Mouse (Mus musculus): ENCODE data around the gene Pcgf3.
"Not testable (repeated sequence)": the region's sequence is repeated elsewhere in the genome, so short reads cannot be mapped to it uniquely, and the experiment has no call there.

Pcgf3 gene

DNA sequence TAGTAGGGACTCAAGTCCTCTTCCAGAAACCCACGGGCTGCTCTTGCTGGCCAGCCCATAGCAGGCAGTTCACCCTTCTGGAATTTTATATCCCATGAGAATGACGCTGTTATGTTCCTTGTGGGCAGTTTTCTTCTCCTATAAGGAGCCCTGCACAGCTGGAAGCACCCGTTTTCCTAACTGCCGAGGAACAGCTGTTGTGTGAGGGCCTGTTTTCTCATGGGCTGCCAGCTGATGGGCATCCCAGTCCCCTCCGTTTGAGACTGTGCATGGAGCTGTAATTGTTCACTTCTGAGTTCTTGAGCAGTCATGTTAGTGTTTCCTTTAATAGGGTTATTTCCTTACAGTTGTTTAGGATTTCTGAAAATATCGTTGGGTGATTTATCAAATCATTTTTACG, 8.6 kb downstream of the Pcgf3 start:
- no peak for DNase-seq (ENCODE audit: low read depth, low spot score)

DNA sequence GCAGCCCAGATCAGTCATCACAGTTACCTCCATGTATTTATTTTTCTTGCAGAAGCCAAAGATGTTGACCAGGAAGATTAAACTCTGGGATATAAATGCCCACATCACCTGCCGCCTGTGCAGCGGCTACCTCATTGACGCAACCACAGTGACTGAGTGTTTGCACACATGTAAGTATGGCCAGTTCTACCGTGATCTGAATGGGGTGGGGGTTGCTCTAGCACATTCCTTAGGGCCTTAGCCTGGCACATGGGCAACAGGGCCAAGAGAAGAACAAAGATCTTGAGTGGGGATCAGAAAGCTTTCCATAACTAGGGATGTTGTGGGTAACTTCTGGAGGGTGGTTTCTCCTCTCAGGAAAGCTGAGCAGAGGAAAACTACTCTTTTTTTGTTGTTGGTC, 12.7 kb downstream of the Pcgf3 start:
- no peak for DNase-seq (ENCODE audit: low read depth, low spot score)

DNA sequence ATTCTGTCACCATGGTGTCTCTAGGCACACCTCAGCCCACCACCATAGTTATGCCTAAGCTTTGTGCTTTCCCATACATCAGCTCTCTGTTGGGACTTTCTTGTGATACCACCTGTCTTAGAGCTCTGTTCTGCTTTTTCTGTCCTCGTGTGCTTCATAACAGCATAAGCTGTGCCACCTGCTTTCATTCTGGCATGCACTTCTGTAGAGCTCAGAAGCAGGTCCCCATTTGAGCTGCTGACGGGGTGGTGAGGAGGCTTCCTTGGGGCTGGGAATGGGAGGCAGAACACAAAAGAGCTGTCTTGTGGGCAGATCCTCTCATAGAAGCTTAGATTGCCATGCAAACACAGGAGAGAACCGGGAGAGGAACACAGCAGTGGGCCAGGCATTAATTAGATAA, 14.9 kb downstream of the Pcgf3 start:
- no peak for DNase-seq (ENCODE audit: low read depth, low spot score)

DNA sequence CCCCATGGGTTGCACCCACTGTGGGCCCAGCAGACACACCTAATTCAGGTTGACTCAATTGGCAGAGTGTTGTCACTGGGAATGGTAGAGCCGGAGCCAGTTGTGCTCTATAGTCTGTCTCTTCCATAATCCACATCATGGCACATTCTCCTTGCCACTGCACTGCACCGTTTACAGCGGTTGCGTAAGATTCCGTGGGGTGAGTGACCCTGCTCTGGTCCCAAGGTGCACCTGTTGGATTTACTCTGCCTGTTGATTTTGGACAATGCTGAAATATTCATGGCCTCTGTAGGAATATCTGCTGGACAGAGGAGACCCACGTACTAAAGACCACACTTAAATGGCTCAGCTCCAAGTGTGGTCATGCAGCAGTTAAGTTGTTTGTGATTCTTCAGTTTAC, 22.0 kb downstream of the Pcgf3 start:
- DNase-seq (ENCODE audit: low read depth, low spot score): no peak

DNA sequence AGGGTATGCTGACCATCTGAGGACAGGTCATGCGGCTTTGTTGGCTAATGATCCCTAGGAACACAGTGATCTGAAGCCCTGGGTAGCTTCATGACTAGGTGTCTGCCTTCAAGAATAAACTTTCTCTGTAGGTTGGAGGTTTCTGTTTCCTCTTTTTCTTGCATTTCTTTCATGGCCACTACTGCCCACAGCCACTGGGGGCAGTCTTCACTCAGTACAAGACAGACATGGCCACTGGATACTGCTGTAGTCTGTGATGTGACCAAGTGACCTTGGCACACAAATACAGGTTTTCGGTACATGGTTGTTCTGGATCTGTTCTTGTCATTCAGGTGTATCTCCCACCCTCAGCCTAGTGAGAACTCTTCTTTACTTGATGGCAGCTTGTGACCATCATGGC, 24.2 kb downstream of the Pcgf3 start:
- peak; percentile 44 for DNase-seq (ENCODE audit: low read depth, low spot score)

DNA sequence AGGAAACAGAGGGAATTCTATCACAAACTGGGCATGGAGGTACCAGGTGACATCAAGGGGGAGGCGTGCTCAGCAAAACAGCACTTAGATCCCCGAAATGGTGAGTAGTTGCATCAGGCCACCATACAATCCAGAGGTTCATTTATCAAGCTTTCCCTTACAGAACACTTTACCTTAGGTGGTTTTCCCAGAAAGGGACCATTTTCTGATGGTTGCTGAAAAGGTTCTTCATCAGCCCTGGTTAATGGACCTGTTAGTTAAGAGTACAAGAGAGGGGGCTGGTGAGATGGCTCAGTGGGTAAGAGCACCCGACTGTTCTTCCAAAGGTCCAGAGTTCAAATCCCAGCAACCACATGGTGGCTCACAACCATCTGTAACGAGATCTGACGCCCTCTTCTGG, 25.1 kb downstream of the Pcgf3 start:
- not testable (repeated sequence) for DNase-seq (ENCODE audit: low read depth, low spot score)

DNA sequence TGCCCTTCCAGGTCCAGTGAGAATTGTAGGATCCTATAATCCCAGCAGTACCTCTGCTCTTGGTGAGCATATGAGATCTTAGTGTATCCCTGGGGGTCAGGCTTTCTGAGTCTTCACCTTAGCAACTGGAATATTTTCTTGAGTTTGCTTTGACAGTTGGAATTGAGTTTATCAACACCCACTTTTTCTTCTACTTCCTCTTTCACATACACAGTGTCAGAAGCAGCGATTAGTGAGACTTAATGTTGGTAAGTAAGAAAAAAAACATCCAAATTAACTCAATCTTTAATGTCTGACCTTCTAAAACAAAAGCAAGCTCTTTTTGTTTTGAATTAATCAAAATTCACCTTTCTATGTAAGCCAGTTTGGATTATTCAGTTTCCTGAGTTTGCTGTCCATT, 40.5 kb downstream of the Pcgf3 start:
- no peak for DNase-seq (ENCODE audit: low read depth, low spot score)

DNA sequence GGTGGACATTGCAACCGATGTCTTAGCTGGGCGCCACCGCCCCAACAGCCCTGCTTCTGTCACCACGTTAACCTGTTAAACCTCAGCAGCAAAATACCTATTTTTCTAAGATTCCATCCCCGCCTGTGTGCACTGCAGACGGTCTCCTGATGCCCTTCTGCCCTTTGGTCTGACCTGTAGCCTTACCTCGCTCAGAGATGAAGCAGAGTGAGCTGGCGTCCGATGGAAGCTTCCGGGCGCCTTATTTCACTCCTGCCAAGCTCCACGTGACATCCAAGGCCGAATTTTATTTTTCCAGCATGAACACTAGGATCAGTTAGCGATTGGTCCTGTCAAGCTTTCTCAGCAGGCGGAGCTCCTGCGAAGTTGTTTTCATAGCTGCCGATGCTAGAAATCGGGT, 41.3 kb downstream of the Pcgf3 start:
- DNase-seq (ENCODE audit: low read depth, low spot score): no peak

DNA sequence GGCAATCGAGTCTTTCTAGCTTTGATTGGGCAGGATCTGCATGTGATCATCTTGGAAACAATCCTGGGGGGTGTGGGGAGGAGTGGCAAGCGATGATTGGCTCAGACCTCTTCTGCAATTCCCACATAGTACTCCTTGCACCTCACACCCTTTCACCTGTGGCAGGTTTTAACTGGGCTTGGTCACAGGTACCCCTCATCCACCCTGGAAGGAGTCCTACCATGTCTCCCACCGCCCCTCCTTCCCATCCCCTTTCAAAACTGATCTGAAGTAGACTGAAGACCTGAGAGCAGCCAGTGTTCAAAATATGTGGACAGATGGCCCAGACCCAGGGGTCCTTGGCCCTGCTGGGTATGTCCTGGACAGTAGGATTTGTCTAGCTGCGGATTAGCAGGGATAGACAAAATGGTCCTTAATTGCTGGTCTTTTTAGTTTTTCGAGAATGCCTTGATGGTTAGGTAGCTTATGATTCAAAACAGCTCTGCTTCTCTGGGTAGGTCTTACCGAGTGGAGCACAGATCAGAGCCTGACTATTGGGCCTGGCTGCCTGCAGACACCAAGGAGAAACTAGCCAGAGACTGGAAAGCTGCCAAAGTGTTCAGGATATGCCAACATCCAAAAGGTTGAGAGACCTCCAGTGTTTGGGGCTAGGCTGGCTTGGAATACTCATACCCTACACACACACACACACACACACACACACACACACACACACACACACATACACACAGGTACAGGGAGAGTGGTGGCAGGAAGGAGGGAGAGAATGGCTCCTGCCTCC, 54.7 kb downstream of the Pcgf3 start:
- DNase-seq (ENCODE audit: low read depth, low spot score): no peak

DNA sequence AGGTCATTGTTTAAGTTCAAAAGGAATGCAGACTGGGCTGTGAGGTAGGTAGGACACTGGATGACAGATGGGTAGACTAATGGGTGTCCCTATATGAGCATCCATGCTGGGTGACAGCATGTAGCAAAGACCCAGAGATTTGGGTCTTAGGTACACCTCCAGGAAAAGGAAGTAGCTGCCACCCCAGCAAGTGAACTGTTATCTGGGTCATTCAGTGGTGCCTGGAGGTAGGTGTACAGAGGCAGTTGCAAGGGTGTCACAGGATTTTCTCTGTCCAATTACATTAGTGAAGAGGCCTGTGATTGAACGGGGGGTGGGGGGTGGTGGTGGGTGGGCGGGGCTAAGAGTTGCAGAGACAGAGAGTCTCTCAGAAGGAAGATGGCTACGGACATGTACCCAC, 55.6 kb downstream of the Pcgf3 start:
- DNase-seq (ENCODE audit: low read depth, low spot score): no peak

DNA sequence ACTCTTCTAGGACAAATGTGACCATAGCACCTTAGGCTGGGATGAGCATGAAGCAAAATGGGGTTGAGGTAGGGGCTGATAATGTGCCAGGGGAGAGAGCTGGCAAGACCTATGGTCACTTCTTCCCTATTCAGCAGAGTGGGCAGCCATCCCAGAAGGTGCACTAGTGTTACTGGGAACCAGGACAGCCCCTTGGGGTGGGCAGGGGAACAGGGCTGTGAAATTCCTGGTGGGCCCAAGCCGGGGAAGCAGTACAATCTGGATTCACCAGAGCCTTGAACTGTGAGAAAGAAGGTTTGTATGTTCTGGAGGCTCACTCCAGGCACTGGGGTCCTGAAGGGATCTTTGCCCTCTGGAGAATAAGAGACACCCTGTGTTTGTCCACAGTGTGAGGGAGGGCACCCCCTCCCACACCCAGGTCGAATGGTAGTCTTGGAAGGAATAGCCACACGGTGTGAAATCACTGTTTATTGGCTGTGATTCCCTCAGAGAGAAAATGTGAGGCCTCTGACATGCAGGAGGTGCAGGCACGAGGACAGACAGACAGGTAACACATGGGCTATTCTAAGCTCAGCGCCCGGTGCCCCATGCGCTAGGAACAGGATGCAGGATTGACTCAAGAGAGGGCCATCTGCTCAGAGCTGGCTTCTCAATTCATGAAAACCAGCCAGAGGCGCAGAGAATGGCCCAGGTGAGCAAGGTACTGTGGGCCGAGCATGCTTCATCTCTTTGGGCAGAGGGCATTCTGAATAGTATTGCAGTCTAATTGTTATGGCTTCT, 57.3 kb downstream of the Pcgf3 start:
- no peak for DNase-seq (ENCODE audit: low read depth, low spot score)

DNA sequence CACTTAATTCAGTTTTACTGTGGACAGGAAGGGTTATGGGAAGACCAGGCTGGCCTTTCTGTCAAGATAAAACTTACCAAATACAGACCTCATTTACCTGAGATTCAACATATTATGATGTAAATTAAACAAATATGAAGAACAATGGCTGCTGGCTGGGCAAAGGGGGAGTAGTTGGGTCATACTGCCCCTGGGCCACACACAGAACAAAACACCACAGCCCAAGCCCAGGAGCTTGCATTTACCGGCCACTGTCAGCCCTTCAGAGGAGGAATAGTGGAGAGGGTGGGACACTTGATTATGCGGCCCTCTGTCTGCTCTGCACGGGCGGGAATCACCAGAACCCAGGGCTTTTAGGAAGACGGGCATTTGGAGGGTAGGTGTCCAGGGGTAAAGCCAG, 57.9 kb downstream of the Pcgf3 start:
- DNase-seq (ENCODE audit: low read depth, low spot score): no peak

DNA sequence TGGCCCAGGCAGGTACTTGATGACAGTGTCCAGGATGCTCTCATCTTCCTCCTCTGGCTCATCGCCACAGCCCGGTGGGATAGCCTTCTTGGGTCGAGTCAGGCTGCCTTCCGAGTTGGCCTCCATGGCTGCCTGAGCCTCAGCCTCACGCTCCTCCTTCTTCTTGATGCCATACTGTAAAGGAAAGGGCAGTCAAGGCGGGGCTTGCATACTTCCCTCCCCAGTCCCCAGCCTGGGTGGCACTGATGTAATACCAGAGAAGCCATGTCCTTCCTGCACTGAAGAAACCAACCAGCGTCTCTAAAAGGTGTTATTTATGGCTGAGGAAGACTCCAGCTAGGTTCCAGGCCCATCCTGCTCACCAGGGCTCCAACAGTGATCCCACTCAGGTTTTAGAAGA, 59.1 kb downstream of the Pcgf3 start:
- no peak for DNase-seq (ENCODE audit: low read depth, low spot score)

DNA sequence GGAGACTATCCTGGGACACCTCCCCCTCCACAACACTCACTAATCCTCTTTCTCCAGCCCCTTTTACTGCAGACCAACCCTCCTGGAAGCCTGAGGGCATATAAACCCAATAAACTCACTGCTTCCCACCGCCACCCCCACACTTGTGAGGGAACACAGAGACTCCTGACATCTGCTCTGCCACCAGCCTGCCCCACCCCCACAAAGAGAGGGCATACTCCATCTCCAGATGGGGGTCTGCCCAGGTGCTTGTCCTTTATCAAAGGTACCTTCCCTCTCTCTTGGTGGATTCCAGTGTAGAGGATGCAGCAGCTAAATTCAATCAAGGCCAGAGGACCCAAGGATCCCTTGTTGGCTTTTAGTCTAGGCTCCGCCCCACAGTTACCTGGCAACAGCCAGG, 60.0 kb downstream of the Pcgf3 start:
- no peak for DNase-seq (ENCODE audit: low read depth, low spot score)

DNA sequence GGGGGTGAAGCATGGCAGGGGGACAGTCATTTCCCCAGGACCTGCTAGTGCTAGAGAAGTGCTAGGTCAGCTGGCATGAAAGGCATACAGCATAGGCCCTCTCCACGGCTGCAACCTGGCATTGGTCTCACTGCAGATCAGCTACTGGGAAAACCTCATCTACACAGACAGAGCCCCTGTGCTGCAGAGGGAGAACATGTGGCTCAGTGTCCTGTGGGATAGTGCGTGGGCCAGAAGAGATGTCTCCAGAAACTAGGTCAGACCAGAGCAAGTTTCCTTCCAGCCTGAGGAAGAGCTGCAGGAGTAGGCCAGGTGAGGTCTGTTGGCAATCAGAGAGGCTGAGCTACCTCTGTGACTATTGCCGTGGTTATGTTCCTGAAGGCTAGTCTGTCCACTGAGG, 60.9 kb downstream of the Pcgf3 start:
- DNase-seq (ENCODE audit: low read depth, low spot score): no peak

DNA sequence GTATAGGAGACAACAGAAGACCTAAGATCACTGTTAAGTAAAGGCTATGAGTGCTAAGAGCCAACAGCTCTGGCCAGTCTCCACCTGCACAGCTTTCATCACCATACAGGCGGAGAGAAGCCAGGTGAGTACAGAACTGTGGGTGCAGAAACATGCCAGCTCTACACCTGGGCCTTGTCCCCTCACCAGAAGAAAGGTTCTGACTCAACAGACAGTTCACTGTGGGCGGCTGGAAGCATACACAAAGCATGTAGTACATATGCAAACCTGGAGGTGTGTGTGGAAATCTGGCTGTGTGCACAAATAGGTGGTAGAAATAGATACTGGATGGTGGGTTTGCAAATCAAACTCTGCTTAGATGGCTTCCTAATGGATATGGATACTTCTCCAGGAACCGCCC, 61.6 kb downstream of the Pcgf3 start:
- no peak for DNase-seq (ENCODE audit: low read depth, low spot score)

DNA sequence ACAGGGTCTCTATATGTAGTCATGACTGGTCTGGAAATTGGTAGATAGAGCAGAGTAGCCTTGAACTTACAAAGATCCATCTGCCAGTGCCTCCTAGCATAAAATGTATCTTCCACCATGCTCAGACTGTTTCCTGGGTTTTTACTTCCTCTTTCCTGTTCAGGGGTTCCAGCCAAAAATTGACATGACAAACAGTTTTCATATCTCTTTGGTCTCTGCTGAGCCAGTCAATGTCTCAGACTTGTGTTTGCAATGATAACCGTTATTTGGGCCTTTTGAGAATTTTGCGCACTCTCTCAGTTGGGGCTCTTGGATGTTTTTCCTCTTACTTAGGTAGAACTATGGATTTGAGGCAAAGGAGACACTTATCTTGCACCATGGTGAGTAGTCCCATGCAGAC, 73.2 kb downstream of the Pcgf3 start:
- DNase-seq (ENCODE audit: low read depth, low spot score): no peak

DNA sequence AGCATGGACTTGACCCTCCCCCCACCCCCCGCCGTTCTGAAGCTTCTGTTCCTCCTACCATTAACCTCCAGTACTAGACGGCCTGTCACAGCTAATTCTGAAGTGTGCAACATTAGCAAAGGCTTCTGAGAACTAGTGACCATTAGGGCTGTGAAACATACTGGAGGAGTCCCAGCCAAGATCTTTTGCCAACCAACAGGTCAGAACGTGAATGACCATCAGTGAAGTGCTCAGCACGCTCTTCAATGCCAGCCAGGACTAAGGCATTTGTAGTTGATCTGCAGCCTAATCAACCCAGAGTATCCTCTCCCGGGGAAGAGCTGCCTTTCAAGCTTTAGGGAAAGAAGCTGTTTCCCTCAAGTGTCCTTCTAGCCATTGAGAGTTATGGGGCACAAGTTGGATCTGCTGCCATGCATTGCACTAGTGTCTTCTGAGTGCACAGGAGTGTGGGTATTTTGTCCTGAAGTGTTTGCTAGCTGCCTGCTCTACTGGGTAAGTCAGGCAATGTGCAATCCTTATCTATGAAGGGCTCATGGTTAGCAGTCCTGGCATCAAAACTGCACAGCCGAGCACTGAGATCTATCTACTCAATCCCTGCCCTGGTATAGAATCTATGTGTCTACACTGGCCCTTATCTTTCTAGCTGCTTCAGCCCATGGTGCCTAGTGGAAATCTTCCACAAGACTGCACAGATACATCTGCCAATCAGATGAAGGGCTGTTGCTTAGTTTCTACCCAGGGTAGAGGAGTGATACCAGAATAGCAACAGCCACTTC, 82.7 kb downstream of the Pcgf3 start:
- DNase-seq (ENCODE audit: low read depth, low spot score): no peak

DNA sequence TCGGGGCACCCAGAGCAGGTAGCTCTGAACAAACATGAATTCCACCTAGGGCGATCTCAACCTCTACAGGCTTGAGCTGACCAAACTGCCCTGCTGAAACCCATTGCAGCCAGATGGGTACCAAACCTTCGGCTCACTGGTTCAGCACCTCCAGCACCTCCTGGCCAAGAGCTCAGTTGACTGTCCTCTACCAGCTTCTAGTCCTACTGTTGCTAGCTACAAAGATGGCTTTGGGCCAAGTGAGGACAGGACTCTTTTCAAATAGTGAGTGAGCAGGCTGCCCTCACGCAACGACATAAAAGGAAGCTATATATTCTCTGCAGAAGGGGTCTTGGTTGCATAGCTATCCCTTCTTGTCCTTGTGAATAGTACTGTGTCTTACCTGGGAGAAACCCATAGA, 86.6 kb downstream of the Pcgf3 start:
- no peak for DNase-seq (ENCODE audit: low read depth, low spot score)

DNA sequence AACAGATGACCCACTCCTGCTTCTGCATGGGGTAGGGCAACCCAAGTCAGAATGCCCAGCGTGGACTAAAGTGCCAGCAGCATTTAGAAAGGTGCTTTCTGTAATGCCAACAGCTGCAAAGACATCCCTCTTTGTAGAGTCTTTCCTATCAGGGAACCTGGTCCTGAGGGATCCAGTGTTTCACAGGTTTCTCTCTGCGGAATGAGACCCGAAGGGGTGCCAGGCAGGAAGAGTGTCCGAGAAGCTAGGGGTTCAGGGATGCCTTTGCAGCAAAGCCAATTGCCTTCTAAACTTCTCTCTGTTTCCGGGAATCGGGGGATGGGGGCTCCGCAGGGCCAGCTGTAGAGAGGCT, 88.1 kb downstream of the Pcgf3 start:
- DNase-seq (ENCODE audit: low read depth, low spot score): no peak

DNA sequence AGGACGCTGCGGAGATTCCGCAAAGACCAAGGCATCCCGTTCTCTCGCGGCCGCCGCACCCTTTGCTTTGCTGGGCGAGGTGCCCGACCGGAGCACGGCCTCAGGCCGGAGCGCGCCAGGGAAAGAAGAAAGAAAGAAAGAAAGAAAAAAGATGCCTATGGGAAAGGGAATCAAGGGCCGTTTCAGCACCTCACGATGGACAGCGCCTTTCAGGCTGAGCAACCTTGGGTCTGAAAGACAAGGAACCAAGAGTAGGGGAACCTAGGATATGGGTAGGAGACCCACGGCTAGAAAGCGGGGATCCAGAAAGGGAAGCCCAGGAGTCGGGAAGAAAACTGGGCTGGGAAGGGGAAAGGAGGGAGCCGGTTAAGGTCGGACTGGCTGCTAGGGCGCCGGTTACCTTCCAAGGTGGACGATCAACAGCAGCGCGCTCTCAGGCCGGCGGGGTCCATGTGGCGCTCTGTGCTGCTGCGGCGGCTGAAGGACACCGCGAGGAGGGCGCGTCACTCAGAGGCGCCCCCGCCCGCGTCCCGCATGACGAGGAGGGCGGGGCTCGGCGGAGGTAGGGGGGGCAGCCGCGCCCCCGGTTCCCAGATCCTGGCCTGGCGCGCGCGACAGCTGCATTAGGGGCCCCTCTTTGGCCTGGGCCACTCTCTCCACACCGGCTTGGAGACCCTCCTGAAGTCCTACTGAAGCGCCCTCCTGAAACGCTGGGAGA, 88.6 kb downstream of the Pcgf3 start, which contains the start of gene Cplx1:
Cplx1 (minus strand) TSS at position 536 of the 718 bp plus-strand sequence.
- no peak for DNase-seq (ENCODE audit: low read depth, low spot score)

DNA sequence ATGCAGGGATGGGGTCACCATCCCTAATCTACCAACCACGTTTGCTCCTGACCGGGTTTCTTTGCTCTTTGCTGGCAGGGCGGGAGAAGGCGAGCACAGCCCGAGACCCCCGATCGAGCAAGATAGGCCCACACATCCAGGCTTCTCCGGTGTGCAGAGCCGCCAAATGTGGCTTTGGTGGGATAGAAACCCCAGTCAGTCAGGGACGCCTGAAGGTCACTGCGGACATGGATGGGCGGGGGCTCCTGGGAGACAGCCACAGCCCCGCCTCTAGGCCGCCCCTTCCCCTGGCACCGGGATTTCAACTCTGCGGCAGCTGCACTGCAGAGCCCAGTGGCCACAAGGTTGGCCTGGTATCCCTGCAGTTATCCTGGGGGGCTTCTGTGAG, 89.2 kb downstream of the Pcgf3 start:
- DNase-seq (ENCODE audit: low read depth, low spot score): no peak

Data from CD4-positive helper T cell, adult 2 months (primary cell).